Mouse (Mus musculus): ENCODE data around the gene Rgl1.

GRCm38 (mm10) chr1:152634638-152635037 lies 131.5 kb downstream of the Rgl1 start:
- TF ChIP-seq USF1 (IDR thresholded peaks at IDR 0.05; ENCODE audit: low read depth) = no peak
- no peak for TF ChIP-seq CTCF (IDR thresholded peaks at IDR 0.05; ENCODE audit: control insufficient read depth, insufficient read depth, insufficient read length)
- TF ChIP-seq MYOD1 (IDR thresholded peaks at IDR 0.05; ENCODE audit: control insufficient read depth, insufficient read length, low read depth) = no peak
- TF ChIP-seq MAX (IDR thresholded peaks at IDR 0.05) = no peak
- TF ChIP-seq FOSL1 (IDR thresholded peaks at IDR 0.05; ENCODE audit: insufficient read depth, low read length, poor library complexity, severe bottlenecking) = no peak
- no peak for TF ChIP-seq MYOG (IDR thresholded peaks at IDR 0.05; ENCODE audit: control insufficient read depth, extremely low read depth, insufficient read length)
- no peak for TF ChIP-seq CEBPB (IDR thresholded peaks at IDR 0.05; ENCODE audit: low read depth)
